Mouse (Mus musculus) hindbrain, embryonic 15.5 days (tissue): ENCODE data around the gene Nop9. TPM values are rescaled to one million over a fixed set of nuclear protein-coding genes. Genes with fewer than 3 reads are reported as not detected.
A peak's percentile ranks its signal among the peaks of the same experiment; 100 is the strongest.
"Not testable (repeated sequence)": the region's sequence is repeated elsewhere in the genome, so short reads cannot be mapped to it uniquely, and the experiment has no call there.

Experiments used
- ATAC-seq: fragments of 200-750 bp; cut with Nextera tagmentation; 2 replicates; pipeline ENCODE4 v1.8.0; 2017; ENCODE audit warnings: low read depth, moderate number of reproducible peaks, moderate TSS enrichment; ENCODE audit not compliant: low FRiP score
- H3K27ac ChIP-seq: fragments of 300-500 bp; sonication (generic); replicated peaks from 2 replicates; pipeline ENCODE4 v1.5.1; 2015; ENCODE audit warnings: mild to moderate bottlenecking, inconsistent platforms
- H3K27me3 ChIP-seq: fragments of 300-500 bp; sonication (generic); 2 replicates; pipeline ENCODE4 v1.6.1; 2015; ENCODE audit warnings: control low read depth, inconsistent platforms
- H3K36me3 ChIP-seq: fragments of 300-500 bp; sonication (generic); 2 replicates; pipeline ENCODE4 v1.6.1; 2015; ENCODE audit warnings: control low read depth, inconsistent platforms
- H3K4me1 ChIP-seq: fragments of 300-500 bp; sonication (generic); replicated peaks from 2 replicates; pipeline ENCODE4 v1.6.1; 2015; ENCODE audit warnings: control low read depth, inconsistent platforms
- H3K4me2 ChIP-seq: fragments of 300-500 bp; sonication (generic); 2 replicates; pipeline ENCODE4 v1.6.1; 2015; ENCODE audit warnings: moderate library complexity, mild to moderate bottlenecking, inconsistent platforms
- H3K4me3 ChIP-seq: fragments of 300-500 bp; sonication (generic); 2 replicates; pipeline ENCODE4 v1.5.1; 2015; ENCODE audit warnings: mild to moderate bottlenecking, inconsistent platforms
- H3K9ac ChIP-seq: fragments of 300-500 bp; sonication (generic); 2 replicates; pipeline ENCODE4 v1.6.1; 2015; ENCODE audit warnings: inconsistent platforms
- H3K9me3 ChIP-seq: fragments of 300-500 bp; sonication (generic); 2 replicates; pipeline ENCODE4 v1.6.1; 2016; ENCODE audit warnings: control low read depth, inconsistent platforms
- whole genome bisulfite sequencing: fragments of 180-500 bp; shearing (Covaris S2); methylation state at CpG from one replicate; pipeline ENCODE4 v1.1.7; 2015; 5-methylcytosine and 5-hydroxymethylcytosine counted together
- polyA plus RNA-seq: library from polyadenylated mRNA; unstranded; fragments of >200 nt; fragmentation: Nextera tagmentation; extraction: Ambion mirVana; gene quantifications from 2 replicates; pipeline ENCODE4 v1.2.1, GENCODE M21; 2015

Nop9 gene
- polyA plus RNA-seq, 1 experiment from 2014 or later, result 29.8 TPM

- Histone ChIP-seq H3K4me3 (no peak overlapping the region), H3K4me2 (no peak overlapping the region), H3K9ac (no peak overlapping the region), H3K27ac (peak overlapping the region; percentile 62), H3K36me3 (no peaks in the 10 kb centered on the region), H3K27me3 (no peaks in the 10 kb centered on the region), H3K4me1 (no peaks in the 10 kb centered on the region), H3K9me3 (no peaks in the 10 kb centered on the region)
- ATAC-seq, result peak; percentile 76; the same call in 1 of the 2 replicates
- WGBS, result 74% methylated on average over 7 of the region's 7 CpGs
Measured at GRCm38 (mm10) chr14:55730531-55731032, 14.9 kb upstream of the Nop9 start.

- Histone ChIP-seq H3K9ac (no peak overlapping the region), H3K27ac (no peak overlapping the region), H3K4me3 (no peak overlapping the region), H3K9me3 (no peaks in the 10 kb centered on the region), H3K4me2 (no peak overlapping the region), H3K36me3 (peaks cover 8% of the 10 kb centered on the region), H3K27me3 (no peaks in the 10 kb centered on the region), H3K4me1 (no peaks in the 10 kb centered on the region)
- no peak for ATAC-seq
- WGBS, result 81% methylated on average over 10 of the region's 10 CpGs
Measured at GRCm38 (mm10) chr14:55733889-55734288, 11.6 kb upstream of the Nop9 start.

GRCm38 (mm10) chr14:55734869-55735268, 10.6 kb upstream of the Nop9 start:
- H3K27me3 ChIP-seq, result no peaks in the 10 kb centered on the region
- ATAC-seq, result no peak
- no peak overlapping the region for H3K4me3 ChIP-seq
- 78% methylated on average over 7 of the region's 7 CpGs for WGBS
- H3K4me2 ChIP-seq, result no peak overlapping the region
- no peaks in the 10 kb centered on the region for H3K9me3 ChIP-seq
- no peak overlapping the region for H3K27ac ChIP-seq
- peaks cover 16% of the 10 kb centered on the region for H3K36me3 ChIP-seq
- H3K9ac ChIP-seq, result no peak overlapping the region
- H3K4me1 ChIP-seq, result no peaks in the 10 kb centered on the region

GRCm38 (mm10) chr14:55735334-55735733, 10.2 kb upstream of the Nop9 start:
- H3K27me3 ChIP-seq, result no peaks in the 10 kb centered on the region
- H3K4me3 ChIP-seq, result no peak overlapping the region
- H3K36me3 ChIP-seq, result peaks cover 19% of the 10 kb centered on the region
- H3K4me2 ChIP-seq, result no peak overlapping the region
- 78% methylated on average over 3 of the region's 3 CpGs for WGBS
- ATAC-seq, result no peak
- H3K4me1 ChIP-seq, result no peaks in the 10 kb centered on the region
- no peak overlapping the region for H3K27ac ChIP-seq
- H3K9me3 ChIP-seq, result no peaks in the 10 kb centered on the region
- no peak overlapping the region for H3K9ac ChIP-seq

GRCm38 (mm10) chr14:55735758-55736157, 9.7 kb upstream of the Nop9 start:
- Histone ChIP-seq H3K36me3 (peaks cover 19% of the 10 kb centered on the region), H3K4me1 (no peaks in the 10 kb centered on the region), H3K27me3 (no peaks in the 10 kb centered on the region), H3K9ac (no peak overlapping the region), H3K9me3 (no peaks in the 10 kb centered on the region), H3K27ac (no peak overlapping the region), H3K4me3 (no peak overlapping the region), H3K4me2 (no peak overlapping the region)
- ATAC-seq, result no peak
- WGBS, result 84% methylated on average over 4 of the region's 4 CpGs

- Histone ChIP-seq H3K27ac (no peak overlapping the region), H3K4me2 (no peak overlapping the region), H3K4me3 (no peak overlapping the region), H3K4me1 (no peaks in the 10 kb centered on the region), H3K9ac (no peak overlapping the region), H3K27me3 (no peaks in the 10 kb centered on the region), H3K9me3 (no peaks in the 10 kb centered on the region), H3K36me3 (peaks cover 19% of the 10 kb centered on the region)
- ATAC-seq, result no peak
- WGBS, result 91% methylated on average over 9 of the region's 9 CpGs
Measured at GRCm38 (mm10) chr14:55737086-55737687, 8.3 kb upstream of the Nop9 start.

- ATAC-seq, result peak; percentile 75
- WGBS, result 24% methylated on average over 10 of the region's 10 CpGs
- Histone ChIP-seq H3K36me3 (peaks cover 10% of the 10 kb centered on the region; the same call in 1 of the 2 replicates), H3K4me1 (peaks cover 41% of the 10 kb centered on the region), H3K9me3 (no peaks in the 10 kb centered on the region), H3K27me3 (no peaks in the 10 kb centered on the region), H3K27ac (no peak overlapping the region), H3K4me2 (peak overlapping the region; percentile 96), H3K4me3 (peak overlapping the region; percentile 6; the same call in 1 of the 2 replicates), H3K9ac (peak overlapping the region; percentile 26; the same call in 1 of the 2 replicates)
Measured at GRCm38 (mm10) chr14:55743711-55744110, 1.8 kb upstream of the Nop9 start.

GRCm38 (mm10) chr14:55745861-55746237, 356 bp downstream of the Nop9 start:
- WGBS, result under 1% methylated on average over 31 of the region's 31 CpGs
- peak; percentile 40; the same call in 1 of the 2 replicates for ATAC-seq
- peaks cover 14% of the 10 kb centered on the region for H3K36me3 ChIP-seq
- H3K9me3 ChIP-seq, result no peaks in the 10 kb centered on the region
- H3K9ac ChIP-seq, result peak overlapping the region; percentile 77
- peak overlapping the region; percentile 62 for H3K27ac ChIP-seq
- peak overlapping the region; percentile 92 for H3K4me3 ChIP-seq
- H3K4me1 ChIP-seq, result peaks cover 41% of the 10 kb centered on the region
- peak overlapping the region; percentile 96 for H3K4me2 ChIP-seq
- H3K27me3 ChIP-seq, result no peaks in the 10 kb centered on the region

- Histone ChIP-seq H3K4me2 (peak overlapping the region; percentile 96), H3K9me3 (no peaks in the 10 kb centered on the region), H3K27ac (no peak overlapping the region), H3K4me3 (no peak overlapping the region), H3K27me3 (no peaks in the 10 kb centered on the region), H3K36me3 (peaks cover 22% of the 10 kb centered on the region), H3K4me1 (peaks cover 41% of the 10 kb centered on the region), H3K9ac (no peak overlapping the region)
- WGBS, result 92% methylated on average over 10 of the region's 10 CpGs
- no peak for ATAC-seq
Measured at GRCm38 (mm10) chr14:55747051-55747847, 1.8 kb downstream of the Nop9 start.

GRCm38 (mm10) chr14:55757566-55757965, 12.1 kb downstream of the Nop9 start:
- Histone ChIP-seq H3K4me2 (no peak overlapping the region), H3K9me3 (no peaks in the 10 kb centered on the region), H3K27me3 (peaks cover 6% of the 10 kb centered on the region), H3K36me3 (peaks cover 40% of the 10 kb centered on the region), H3K9ac (no peak overlapping the region), H3K4me3 (no peak overlapping the region), H3K27ac (no peak overlapping the region), H3K4me1 (peaks cover 11% of the 10 kb centered on the region)
- ATAC-seq, result no peak
- WGBS, result 87% methylated on average over 6 of the region's 6 CpGs

GRCm38 (mm10) chr14:55758363-55758784, 12.9 kb downstream of the Nop9 start, which contains the start of gene Cideb:
TSS of gene Cideb (minus strand) at chr14:55758458.
- H3K36me3 ChIP-seq, result peaks cover 32% of the 10 kb centered on the region
- 17% methylated on average over 8 of the region's 8 CpGs for WGBS

GRCm38 (mm10) chr14:55760156-55760555, 14.7 kb downstream of the Nop9 start:
- not testable (repeated sequence) for H3K9me3 ChIP-seq, H3K4me3 ChIP-seq, ATAC-seq, H3K9ac ChIP-seq, H3K27ac ChIP-seq
- WGBS, result under 1% methylated on average over 6 of the region's 6 CpGs
- Histone ChIP-seq H3K4me2 (peak overlapping the region; percentile 44), H3K4me1 (peaks cover 15% of the 10 kb centered on the region), H3K36me3 (peaks cover 14% of the 10 kb centered on the region), H3K27me3 (peaks cover 23% of the 10 kb centered on the region)

More at GRCm38 (mm10) chr14:55758363-55758784, 12.9 kb downstream of the Nop9 start, which contains the start of gene Cideb:
- Histone ChIP-seq H3K27me3 (peaks cover 9% of the 10 kb centered on the region), H3K9me3 (no peaks in the 10 kb centered on the region), H3K4me2 (peak within 1 kb of the TSS; percentile 29), H3K4me3 (no peak within 1 kb of the TSS), H3K9ac (no peak within 1 kb of the TSS), H3K4me1 (peaks cover 15% of the 10 kb centered on the region), H3K27ac (no peak within 1 kb of the TSS)
- ATAC-seq, result no peak
